Mouse (Mus musculus) kidney, embryonic 16.5 days (tissue): Measurements from ENCODE around the gene Rpl37. TPM values are rescaled to one million over a fixed set of nuclear protein-coding genes. Genes with fewer than 3 reads are reported as not detected.

Experiments used
- polyA plus RNA-seq: library from polyadenylated mRNA; unstranded; fragments of >200 nt; fragmentation: Nextera tagmentation; extraction: Ambion mirVana; gene quantifications from 2 replicates; pipeline ENCODE4 v1.2.1, GENCODE M21; 2015

Gene Rpl37
- polyA plus RNA-seq, 1 experiment from 2014 or later = 416 TPM

Other genes starting within 250 kb of the Rpl37 start
- not detected in 2 replicates for gene Mroh2b, start 217.9 kb upstream of the Rpl37 start, polyA plus RNA-seq
- 0.11 and 0.18 TPM in 2 replicates for gene C7, start 52.9 kb upstream of the Rpl37 start, polyA plus RNA-seq
- 1.3 and 2.6 TPM in 2 replicates for gene Card6, start 8.1 kb upstream of the Rpl37 start, polyA plus RNA-seq
- gene Prkaa1, start 27.2 kb downstream of the Rpl37 start, polyA plus RNA-seq = 22.4 and 24.7 TPM in 2 replicates
- 44.3 and 46.4 TPM in 2 replicates for gene Ttc33, start 68.9 kb downstream of the Rpl37 start, polyA plus RNA-seq
- 5.2 and 5.4 TPM in 2 replicates for gene Ptger4, start 127.5 kb downstream of the Rpl37 start, polyA plus RNA-seq